In the genomic region with DNA sequence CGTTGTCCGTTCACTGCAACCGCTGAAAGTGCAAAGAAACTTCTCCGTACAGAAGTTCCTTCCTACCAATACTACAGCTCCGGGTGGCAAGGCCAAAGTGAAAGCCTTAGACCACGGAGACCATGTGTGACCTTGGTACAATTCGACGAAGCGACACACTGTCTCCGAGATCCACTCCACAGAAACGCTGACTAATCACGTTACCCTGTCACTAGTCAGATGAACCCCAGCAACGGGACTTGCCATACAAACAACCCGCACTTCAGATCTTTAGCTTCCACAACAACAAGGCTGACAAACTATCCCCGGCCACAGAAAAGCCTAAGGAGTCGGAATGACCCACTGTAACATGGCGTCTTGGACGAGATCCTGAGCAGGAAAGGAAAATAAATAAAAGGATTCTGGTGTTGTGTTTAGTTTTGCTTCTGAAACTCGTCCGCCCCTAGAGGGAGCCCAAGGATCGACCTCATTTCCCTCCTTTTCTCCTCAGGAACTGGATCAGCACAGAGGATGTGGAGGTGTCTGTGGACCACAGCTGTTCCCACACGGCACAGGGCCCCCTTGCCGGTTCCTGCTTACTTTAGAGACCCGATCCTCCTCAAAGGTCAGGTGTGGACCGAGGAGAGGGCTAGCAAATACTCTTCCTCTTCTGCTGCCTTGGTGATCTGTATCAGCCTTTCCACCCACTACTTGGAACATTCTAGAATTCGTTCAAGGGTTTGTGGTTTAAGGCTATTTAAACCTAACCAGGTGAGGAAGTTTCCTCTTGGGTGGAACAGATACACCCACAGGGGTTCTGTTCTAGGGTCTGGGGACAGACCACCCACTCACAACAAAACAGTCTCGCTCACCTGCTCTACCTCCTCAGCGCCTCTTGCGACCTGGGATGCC, we compare ENCODE assay signal across 8 mouse cellular contexts. TPM values are rescaled to one million over a fixed set of nuclear protein-coding genes. Genes with fewer than 3 reads are reported as not detected.
DNase-seq lines count a peak whose midpoint lies in the region; ATAC-seq lines count a peak whose summit lies in the region.

No protein-coding gene starts in this region.

- 71% methylated on average over 29 of the region's 29 CpGs for WGBS in midbrain, embryonic 10.5 days
- WGBS in midbrain, embryonic 16.5 days: 69% methylated on average over 29 of the region's 29 CpGs
- 67% methylated on average over 29 of the region's 29 CpGs for WGBS in hindbrain, embryonic 16.5 days
- 32% methylated on average over 29 of the region's 29 CpGs for WGBS in macrophage (ENCODE audit: missing documents)

- no peak overlapping the region for H3K4me2 ChIP-seq in midbrain, embryonic 16.5 days (ENCODE audit: low read length)
- H3K4me2 ChIP-seq in hindbrain, embryonic 16.5 days (ENCODE audit: low read length): no peak overlapping the region

- peaks cover 95% of the 10 kb centered on the region for H3K36me3 ChIP-seq in midbrain, embryonic 10.5 days
- peaks cover 27% of the 10 kb centered on the region for H3K36me3 ChIP-seq in midbrain, embryonic 16.5 days (ENCODE audit: control insufficient read depth, insufficient read depth, low read length)
- H3K36me3 ChIP-seq in hindbrain, embryonic 16.5 days (ENCODE audit: control insufficient read depth, insufficient read depth, low read length): peaks cover 41% of the 10 kb centered on the region
- no peaks in the 10 kb centered on the region for H3K36me3 ChIP-seq in macrophage (ENCODE audit: inconsistent target)

- H3K79me2 ChIP-seq in macrophage (ENCODE audit: inconsistent target): no peaks in the 10 kb centered on the region

- DNase-seq in midbrain, embryonic 10.5 days (ENCODE audit: low spot score): peak; percentile 45
- DNase-seq in cerebellum, postnatal 25 days: peak; percentile 61 to 79
- peak; percentile 81 for DNase-seq in gastrocnemius, adult 18-20 months (ENCODE audit: low spot score)
- peak; percentile 32 to 45 for DNase-seq in left cerebral cortex, adult 8-10 months (ENCODE audit: low spot score in 2 of 2)
- peak; percentile 36 to 56 for DNase-seq in right cerebral cortex, postnatal 36 days (ENCODE audit: low spot score in 2 of 2)

- H3K27ac ChIP-seq in midbrain, embryonic 10.5 days (replicated peaks): no peak overlapping the region
- H3K27ac ChIP-seq in midbrain, embryonic 16.5 days (ENCODE audit: low read length): no peak overlapping the region
- no peak overlapping the region for H3K27ac ChIP-seq in hindbrain, embryonic 16.5 days (ENCODE audit: low read depth, low read length)
- no peak overlapping the region for H3K27ac ChIP-seq in macrophage

- ATAC-seq in midbrain, embryonic 16.5 days: no peak
- ATAC-seq in hindbrain, embryonic 16.5 days: peak; percentile 46; the same call in 1 of the 2 replicates

- no peaks in the 10 kb centered on the region for H3K4me1 ChIP-seq in midbrain, embryonic 10.5 days
- no peaks in the 10 kb centered on the region for H3K4me1 ChIP-seq in midbrain, embryonic 16.5 days (ENCODE audit: control insufficient read depth, insufficient read depth, low read length)
- no peaks in the 10 kb centered on the region; the same call in 1 of the 2 replicates for H3K4me1 ChIP-seq in hindbrain, embryonic 16.5 days (ENCODE audit: control insufficient read depth, insufficient read depth, low read depth, low read length)

- no peaks in the 10 kb centered on the region for H3K9me3 ChIP-seq in midbrain, embryonic 10.5 days (replicated peaks)
- H3K9me3 ChIP-seq in midbrain, embryonic 16.5 days (replicated peaks; ENCODE audit: control insufficient read depth, low read length, poor library complexity, severe bottlenecking): no peaks in the 10 kb centered on the region
- no peaks in the 10 kb centered on the region for H3K9me3 ChIP-seq in hindbrain, embryonic 16.5 days (ENCODE audit: control insufficient read depth, low read length)

- no peak overlapping the region for H3K9ac ChIP-seq in midbrain, embryonic 16.5 days (ENCODE audit: low read depth, low read length)
- no peak overlapping the region for H3K9ac ChIP-seq in hindbrain, embryonic 16.5 days (ENCODE audit: low read depth, low read length)

- no peak overlapping the region for H3K4me3 ChIP-seq in midbrain, embryonic 10.5 days
- no peak overlapping the region for H3K4me3 ChIP-seq in midbrain, embryonic 16.5 days (ENCODE audit: low read depth, low read length)
- H3K4me3 ChIP-seq in hindbrain, embryonic 16.5 days (ENCODE audit: low read length): no peak overlapping the region
- peak overlapping the region; percentile 25 for H3K4me3 ChIP-seq in macrophage (ENCODE audit: inconsistent target)

- no peaks in the 10 kb centered on the region for H3K27me3 ChIP-seq in midbrain, embryonic 10.5 days (ENCODE audit: low read depth, poor library complexity, severe bottlenecking)
- H3K27me3 ChIP-seq in midbrain, embryonic 16.5 days (ENCODE audit: control insufficient read depth, insufficient read depth, low read depth, low read length): no peaks in the 10 kb centered on the region
- no peaks in the 10 kb centered on the region for H3K27me3 ChIP-seq in hindbrain, embryonic 16.5 days (replicated peaks; ENCODE audit: control insufficient read depth, insufficient read depth, low read length)

RNA-seq across cellular contexts. Expression of gene Dzip1, which starts 14.7 kb away (rescaled TPM):
- polyA plus RNA-seq in midbrain, embryonic 10.5 days (2016; fragmentation: Nextera tagmentation; extraction: Ambion mirVana): 17.1 and 19.4 TPM in 2 replicates
- 88.3 and 103 TPM in 2 replicates for polyA plus RNA-seq in midbrain, embryonic 16.5 days (2015; fragmentation: Nextera tagmentation; extraction: Ambion mirVana)
- 1 to 10 TPM; 1.9 to 2.1 TPM for total RNA-seq in gastrocnemius, adult 18-20 months (2021)
- polyA plus RNA-seq in hindbrain, embryonic 16.5 days (2015; fragmentation: Nextera tagmentation; extraction: Ambion mirVana): 85.8 and 93.5 TPM in 2 replicates
- 100 to 1,000 TPM; 108 to 118 (median 112) TPM for total RNA-seq in left cerebral cortex, adult 8-10 months (2022)
- 1 to 10 TPM in 2 of 26 experiments, under 1 TPM in 9, not detected in 15; 0.16 to 3.7 (median 0.57) TPM for total RNA-seq in macrophage (2018; cell fraction: chromatin; rRNA removed)
- total RNA-seq in macrophage (2018; cell fraction: cytosol; rRNA removed): under 1 TPM in 19 of 26 experiments, not detected in 7; under 0.01 to 0.22 (median 0.09) TPM
- total RNA-seq in macrophage (2018; cell fraction: nucleus; rRNA removed): 1 to 10 TPM in 1 of 26 experiments, under 1 TPM in 6, not detected in 19; 0.10 to 1.3 (median 0.31) TPM
- 0.09 to 0.10 TPM in 2 of 3 replicates, not detected in the other for polyA plus RNA-seq in macrophage (2018)

RNA-seq across cellular contexts. Expression of gene Dnajc3, which starts 27.2 kb away (rescaled TPM):
- polyA plus RNA-seq in midbrain, embryonic 10.5 days (2016; fragmentation: Nextera tagmentation; extraction: Ambion mirVana): 28.2 and 33.2 TPM in 2 replicates
- 20.2 and 21.3 TPM in 2 replicates for polyA plus RNA-seq in midbrain, embryonic 16.5 days (2015; fragmentation: Nextera tagmentation; extraction: Ambion mirVana)
- 10 to 100 TPM; 17.7 to 23.0 TPM for total RNA-seq in gastrocnemius, adult 18-20 months (2021)
- polyA plus RNA-seq in hindbrain, embryonic 16.5 days (2015; fragmentation: Nextera tagmentation; extraction: Ambion mirVana): 22.5 and 24.8 TPM in 2 replicates
- 10 to 100 TPM; 30.8 to 32.4 (median 31.5) TPM for total RNA-seq in left cerebral cortex, adult 8-10 months (2022)
- total RNA-seq in macrophage (2018; cell fraction: chromatin; rRNA removed): 10 to 100 TPM in 18 of 26 experiments, 1 to 10 TPM in 8; 5.5 to 28.0 (median 16.2) TPM
- total RNA-seq in macrophage (2018; cell fraction: cytosol; rRNA removed): 10 to 100 TPM; 26.1 to 66.5 (median 40.5) TPM
- 10 to 100 TPM; 13.3 to 71.4 (median 39.3) TPM for total RNA-seq in macrophage (2018; cell fraction: nucleus; rRNA removed)
- 40.1 to 53.3 TPM (median 47.7 TPM) in 3 replicates for polyA plus RNA-seq in macrophage (2018)

Comparison
In these comparisons a context has a peak if more than half of its experiments do, and no peak if none do; other contexts are left out.
1. RNA of gene Dzip1, which starts 14.7 kb away (polyA plus RNA-seq): 88.3 to 103 TPM in midbrain, embryonic 16.5 days, 85.8 to 93.5 TPM in hindbrain, embryonic 16.5 days and 17.1 to 19.4 TPM in midbrain, embryonic 10.5 days; 0.09 to 0.10 TPM in macrophage; every median in the first group is over 10 times any median in the second.
2. Peak in every context shown above with its lines, with median percentiles within 50 percentile points of each other: DNase-seq.